Mouse (Mus musculus) liver, adult 2 months (tissue): ENCODE data around the gene Wipf3.

Experiments used
- CTCF ChIP-seq: fragments of 200-500 bp; IDR thresholded peaks from 2 replicates; pipeline ENCODE4 v1.5.1; 2011; ENCODE audit warnings: low read depth, low read length, control low read depth
- POLR2A ChIP-seq: fragments of 200-500 bp; IDR thresholded peaks from 2 replicates; pipeline ENCODE4 v1.6.1; 2011; ENCODE audit warnings: low read length, control low read depth; ENCODE audit not compliant: insufficient read depth; ENCODE audit errors: extremely low read depth

- TF ChIP-seq CTCF (no peak), POLR2A (no peak)
Measured at GRCm38 (mm10) chr6:54384777-54385176, 44.6 kb upstream of the Wipf3 start.
